Comparison of ENCODE assay signal across 26 mouse cellular contexts in genomic region chr3:101016050-101016449, GRCm38 (mm10). TPM values are rescaled to one million over a fixed set of nuclear protein-coding genes. Genes with fewer than 3 reads are reported as not detected.
DNase-seq lines count a peak whose midpoint lies in the region; ATAC-seq and TF ChIP-seq lines count a peak whose summit lies in the region.
"Had no signal": no experiment of that assay in that cellular context is flagged by ENCODE, and none has a peak within 500 bp of the region (broad histone marks: within the 10 kb centered on the region; RNA-seq: fewer than 3 reads in every experiment).

No protein-coding gene starts in this region.

- CTCF ChIA-PET in Patski (lab: Charles Lee): interaction anchor here (0.7 to 1.0 kb wide), 2 partner anchors 9 to 37 kb away, joined by 3 read pairs; no protein-coding TSS in a partner anchor

- no peaks in the 10 kb centered on the region for H3K27me3 ChIP-seq in Patski
- H3K27me3 ChIP-seq: CH12.LX; forebrain, embryonic 13.5 days; hindbrain, embryonic 15.5 days; intestine, embryonic 15.5 days had no signal

- ATAC-seq in Patski: peak; percentile 70
- ATAC-seq: forebrain, embryonic 13.5 days; forebrain, embryonic 16.5 days; intestine, embryonic 15.5 days had no signal

- no peak for TF ChIP-seq CTCF in Patski (IDR thresholded peaks at IDR 0.05)

- POLR2A ChIA-PET in Patski (lab: Charles Lee): no interaction called here

- in situ Hi-C loops in Patski (cut with MboI; ENCODE audit: low pct_unique_long_range_greater_than_20kb): no loop called here

- DNase-seq in adrenal gland, adult (ENCODE audit: inconsistent age in 2 of 2, low spot score in 1 of 2): peak; percentile 45 to 73
- no peak for DNase-seq in adrenal gland, adult 18-20 months (ENCODE audit: low spot score in 2 of 2)
- peak; percentile 20 to 53 for DNase-seq in adrenal gland, postnatal 36 days
- DNase-seq in adrenal gland, adult 8-10 months: no peak
- peak; percentile 38 for DNase-seq in retina, postnatal 1 day
- DNase-seq in retina, embryonic 14.5 days (ENCODE audit: low spot score): no peak
- DNase-seq in Patski (ENCODE audit: low read depth, low spot score): no peak
- no peak for DNase-seq in gastrocnemius, postnatal 4 days (ENCODE audit: low spot score in 2 of 2)
- DNase-seq: B cell, adult 2 months; cerebellum, adult 18-20 months; cerebellum, adult 9-10 months; cerebellum, postnatal 14 days; gastrocnemius, postnatal 10 days; gastrocnemius, postnatal 36 days; heart, postnatal 10 days; heart, postnatal 4 days; kidney, adult 11 months; kidney, adult 8-10 months had no signal

RNA-seq across cellular contexts. Expression of gene Cd101, which starts 13.3 kb away (rescaled TPM):
- total RNA-seq in adrenal gland, adult 18-20 months (2021): under 1 TPM in 1 of 2 experiments, not detected in 1; 0.10 TPM
- under 1 TPM; 0.10 to 0.20 TPM for total RNA-seq in adrenal gland, postnatal 36 days (2021)
- under 1 TPM; 0.19 to 0.46 (median 0.34) TPM for total RNA-seq in adrenal gland, adult 8-10 months (2022)
- polyA plus RNA-seq in Patski (2021): not detected
- total RNA-seq in gastrocnemius, postnatal 4 days (2021): under 1 TPM; 0.57 to 0.91 TPM
- total RNA-seq: CH12.LX had no signal
- polyA plus RNA-seq: embryonic facial prominence, embryonic 11.5 days; forebrain, embryonic 10.5 days; forebrain, embryonic 16.5 days; G1E had no signal

RNA-seq across cellular contexts. Expression of gene Ttf2, which starts 46.6 kb away (rescaled TPM):
- total RNA-seq in adrenal gland, adult 18-20 months (2021): 1 to 10 TPM; 6.0 to 7.7 TPM
- 10 to 100 TPM in 1 of 2 experiments, 1 to 10 TPM in 1; 8.8 to 10.7 TPM for total RNA-seq in adrenal gland, postnatal 36 days (2021)
- 10 to 100 TPM; 10.5 to 14.8 (median 13.8) TPM for total RNA-seq in adrenal gland, adult 8-10 months (2022)
- 29.6 TPM for polyA plus RNA-seq in Patski (2021)
- 1 to 10 TPM; 6.9 to 8.5 TPM for total RNA-seq in gastrocnemius, postnatal 4 days (2021)

Comparison
In these comparisons a context has a peak if more than half of its experiments do, and no peak if none do; other contexts are left out.
1. DNase-seq: peak in adrenal gland, adult (2 of 2), adrenal gland, postnatal 36 days (2 of 2) and retina, postnatal 1 day (single experiment); none in adrenal gland, adult 18-20 months (0 of 2), adrenal gland, adult 8-10 months (single experiment), retina, embryonic 14.5 days (single experiment), Patski (single experiment) and gastrocnemius, postnatal 4 days (0 of 2).